Mouse (Mus musculus) cortical plate, adult 2 months (tissue): ENCODE data around the gene Epas1.

Experiments
- CTCF ChIP-seq: fragments of 200-500 bp; IDR thresholded peaks from 2 replicates; pipeline ENCODE4 v1.5.1; 2011; ENCODE audit warnings: mild to moderate bottlenecking, control low read depth, low read length; ENCODE audit not compliant: insufficient read depth; ENCODE audit errors: extremely low read depth
- POLR2A ChIP-seq: fragments of 200-500 bp; IDR thresholded peaks from 2 replicates; pipeline ENCODE4 v1.6.1; 2011; ENCODE audit warnings: mild to moderate bottlenecking, low read length, control low read depth; ENCODE audit not compliant: insufficient read depth; ENCODE audit errors: extremely low read depth

- no peak for TF ChIP-seq POLR2A
- no peak for TF ChIP-seq CTCF
Observed at GRCm38 (mm10) chr17:86779191-86780130, 26.0 kb downstream of the Epas1 start.
